Mouse (Mus musculus): ENCODE measurements at regions not wholly inside any gene's neighbourhood (a gene's known extent, or its start where the extent isn't known, plus 50 kb on each side); places are given as distances from the start of the nearest gene placed in this dataset.

- DNase-seq (ENCODE audit: low spot score), result no peak
Measured at GRCm38 (mm10) chr2:116942321-116942791, 63.9 kb downstream of the Tmco5 start.

DNA sequence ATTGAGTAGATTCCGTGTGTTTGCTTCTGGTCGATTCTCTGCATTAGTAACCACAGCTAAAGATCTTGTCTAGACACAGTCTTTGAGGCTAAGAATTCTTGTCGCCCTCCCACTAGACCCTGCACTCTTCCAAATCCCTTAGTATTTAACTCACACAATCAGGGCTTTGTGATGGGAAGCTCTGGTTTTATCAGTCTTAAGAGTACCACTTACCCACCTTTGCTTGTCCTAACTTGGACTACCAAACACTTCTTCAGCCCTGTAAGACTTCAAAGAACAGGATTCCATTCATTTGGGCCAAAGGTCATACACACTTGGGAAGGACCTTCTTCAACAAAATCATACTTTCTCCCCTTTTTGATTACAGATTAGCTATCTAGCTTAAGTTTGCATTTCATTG lies 70.0 kb downstream of the Tmco5 start:
- no peak for DNase-seq (ENCODE audit: low spot score)

- no peak for DNase-seq (ENCODE audit: low spot score)
Measured at GRCm38 (mm10) chr2:116949741-116950140, 71.2 kb downstream of the Tmco5 start.

GRCm38 (mm10) chr2:116950154-116950553 lies 71.7 kb downstream of the Tmco5 start:
- no peak for DNase-seq (ENCODE audit: low spot score)

DNA sequence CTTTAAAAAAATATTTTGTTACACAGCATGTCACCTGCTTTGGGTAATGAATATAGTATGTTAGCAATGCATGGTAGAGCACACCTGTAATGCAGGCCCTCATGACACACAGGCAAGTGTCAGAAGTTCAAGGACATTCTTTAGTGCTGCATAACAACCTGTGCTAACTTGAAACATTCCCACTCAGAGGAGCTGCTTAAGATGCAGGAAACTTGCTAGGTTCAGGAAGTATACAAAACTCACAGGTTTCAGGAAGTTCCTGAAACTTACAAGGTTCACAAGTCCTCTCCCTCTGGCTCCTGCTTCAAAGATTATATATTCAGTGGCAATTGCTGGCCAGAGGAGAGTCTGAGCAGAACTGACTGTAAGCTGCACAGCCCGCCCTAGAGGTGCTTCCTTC lies 73.0 kb downstream of the Tmco5 start:
- no peak for DNase-seq (ENCODE audit: low spot score)

DNA sequence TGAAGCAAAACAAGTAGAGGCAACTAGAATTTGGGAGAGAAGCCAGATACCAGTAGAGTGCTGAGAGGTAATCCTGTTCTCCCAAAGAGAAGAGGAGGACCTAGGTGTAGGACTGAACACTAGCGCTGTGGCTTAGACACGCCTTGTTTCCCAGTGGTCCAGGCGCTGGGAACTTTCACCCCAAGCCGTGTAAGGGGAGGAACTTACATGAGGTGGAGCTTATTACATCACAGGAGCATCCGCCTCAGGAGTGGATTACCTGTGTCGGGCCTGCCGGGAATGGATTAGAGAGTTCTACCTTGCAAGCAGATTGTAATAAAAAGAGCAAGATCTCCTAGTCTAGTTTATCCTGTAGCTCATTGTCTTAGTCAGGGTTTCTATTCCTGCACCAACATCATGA lies 75.8 kb downstream of the Tmco5 start:
- DNase-seq (ENCODE audit: low spot score), result no peak

GRCm38 (mm10) chr2:116954896-116955295 lies 76.4 kb downstream of the Tmco5 start:
- no peak for DNase-seq (ENCODE audit: low spot score)

DNA sequence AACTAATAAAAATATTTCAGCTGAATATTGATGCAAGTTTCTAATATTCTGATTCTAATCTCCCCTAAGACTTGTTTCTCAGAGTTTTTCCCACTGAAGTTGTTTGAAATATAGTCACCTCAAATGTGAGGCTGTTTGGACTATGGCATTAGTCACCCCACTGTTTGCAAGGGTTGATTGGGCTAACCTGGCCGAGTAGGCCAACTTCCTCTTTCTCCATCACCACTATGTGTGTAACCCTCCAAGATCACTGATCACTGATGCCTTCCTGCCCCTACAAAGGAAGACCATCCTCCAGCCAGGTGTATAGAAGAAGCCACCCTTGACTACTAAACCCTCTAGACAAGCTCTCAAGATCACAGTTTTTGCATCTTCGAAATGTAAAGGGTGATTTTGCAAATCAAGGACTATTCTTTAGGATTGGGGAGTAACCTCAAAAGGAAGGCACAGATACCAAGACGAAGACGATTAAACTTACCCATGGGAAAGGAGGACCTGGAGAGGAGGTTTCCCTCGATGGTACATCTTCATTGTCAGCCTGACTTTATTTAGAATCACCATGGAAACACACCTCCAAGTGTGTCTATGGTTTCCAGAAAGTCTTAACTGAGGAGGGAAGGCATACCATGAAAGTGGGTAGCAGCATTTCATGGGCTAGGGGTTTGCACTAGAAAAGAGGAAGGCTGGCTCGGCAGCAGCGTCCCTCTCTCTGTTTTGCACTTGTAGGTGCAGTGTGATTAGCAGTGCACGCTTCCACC lies 84.8 kb downstream of the Tmco5 start:
- no peak for DNase-seq (ENCODE audit: low spot score)

DNA sequence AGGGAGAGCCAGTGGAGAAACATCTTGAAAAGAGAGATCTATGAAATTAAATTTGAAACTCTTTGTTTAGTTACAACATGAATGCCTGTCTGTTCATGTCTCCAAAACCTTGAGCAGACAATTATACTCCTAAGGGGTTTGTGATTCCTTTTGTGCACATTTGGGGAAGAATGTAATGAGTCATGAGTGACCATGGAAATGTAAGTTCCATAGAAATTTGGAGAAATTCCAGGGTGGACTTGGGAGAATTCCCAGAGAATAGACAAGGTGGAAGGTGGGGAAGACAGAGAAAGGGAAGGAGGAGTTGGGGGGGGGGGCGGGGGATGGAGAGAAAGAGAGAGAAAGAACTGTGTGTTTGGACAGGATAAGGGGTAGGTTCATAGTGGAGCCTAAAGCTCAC lies 87.8 kb downstream of the Tmco5 start:
- no peak for DNase-seq (ENCODE audit: low spot score)

- DNase-seq (ENCODE audit: low spot score), result no peak
Measured at GRCm38 (mm10) chr2:116971666-116972613, 93.4 kb downstream of the Tmco5 start.

- DNase-seq (ENCODE audit: low spot score), result no peak
Measured at GRCm38 (mm10) chr2:116972614-116972985, 94.1 kb downstream of the Tmco5 start.

GRCm38 (mm10) chr2:116973441-116973840 lies 95.0 kb downstream of the Tmco5 start:
- DNase-seq (ENCODE audit: low spot score), result no peak

GRCm38 (mm10) chr2:116974152-116974551 lies 95.7 kb downstream of the Tmco5 start:
- DNase-seq (ENCODE audit: low spot score), result no peak

- DNase-seq (ENCODE audit: low spot score), result no peak
Measured at GRCm38 (mm10) chr2:116974569-116975060, 96.1 kb downstream of the Tmco5 start.

GRCm38 (mm10) chr2:116975091-116975600 lies 96.7 kb downstream of the Tmco5 start:
- DNase-seq (ENCODE audit: low spot score), result no peak

- peak; percentile 39 for DNase-seq (ENCODE audit: low spot score)
Measured at GRCm38 (mm10) chr2:116975601-116976431, 97.3 kb downstream of the Tmco5 start.

DNA sequence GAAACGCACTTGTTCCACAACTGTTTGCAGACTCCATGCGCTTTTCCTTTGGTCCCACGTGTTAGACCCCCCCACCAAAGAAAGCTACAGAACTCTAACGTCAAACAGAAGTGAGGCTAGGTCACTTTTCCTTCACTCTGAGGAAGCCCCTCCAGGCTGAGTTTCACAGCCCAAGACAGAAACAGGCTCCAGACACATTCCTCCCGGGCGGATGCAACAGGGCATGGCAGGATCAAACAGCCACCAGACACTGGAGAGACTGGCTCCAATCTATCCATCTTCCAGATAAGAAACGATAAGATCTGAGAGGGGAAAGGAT lies 97.9 kb downstream of the Tmco5 start:
- DNase-seq (ENCODE audit: low spot score), result no peak

- no peak for DNase-seq (ENCODE audit: low spot score)
Measured at GRCm38 (mm10) chr2:116976951-116977503, 98.5 kb downstream of the Tmco5 start.

GRCm38 (mm10) chr2:116977771-116978600 lies 99.5 kb downstream of the Tmco5 start:
- no peak for DNase-seq (ENCODE audit: low spot score)

DNA sequence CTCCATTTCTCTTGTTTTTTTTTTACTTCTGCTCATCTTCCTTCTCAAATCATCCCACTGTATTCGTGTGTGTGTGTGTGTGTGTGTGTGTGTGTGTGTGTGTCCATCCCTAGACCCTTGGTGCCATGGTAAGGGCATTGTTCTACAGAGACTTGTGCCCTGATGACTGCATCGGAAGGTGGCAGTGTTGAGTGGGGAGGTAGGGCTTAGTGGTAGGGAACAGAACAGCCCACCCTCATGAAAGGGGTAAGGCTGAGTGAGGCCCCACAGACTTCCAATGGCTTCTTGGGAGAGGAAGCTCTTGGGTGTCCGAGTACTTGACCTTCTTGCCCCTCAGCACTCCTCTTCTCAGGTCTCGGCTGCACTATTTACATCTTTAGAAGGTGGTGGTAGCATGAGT lies 100.3 kb downstream of the Tmco5 start:
- DNase-seq (ENCODE audit: low spot score), result no peak

All from testis, postnatal 14 days (tissue).